Mouse (Mus musculus): ENCODE data around the gene Gm15127. TPM values are rescaled to one million over a fixed set of nuclear protein-coding genes. Genes with fewer than 3 reads are reported as not detected.
"Not testable (repeated sequence)": the region's sequence is repeated elsewhere in the genome, so short reads cannot be mapped to it uniquely, and the experiment has no call there.

Gene Gm15127
- not detected in 2 replicates for polyA plus RNA-seq (2015; fragmentation: Nextera tagmentation; extraction: Ambion mirVana)

DNA sequence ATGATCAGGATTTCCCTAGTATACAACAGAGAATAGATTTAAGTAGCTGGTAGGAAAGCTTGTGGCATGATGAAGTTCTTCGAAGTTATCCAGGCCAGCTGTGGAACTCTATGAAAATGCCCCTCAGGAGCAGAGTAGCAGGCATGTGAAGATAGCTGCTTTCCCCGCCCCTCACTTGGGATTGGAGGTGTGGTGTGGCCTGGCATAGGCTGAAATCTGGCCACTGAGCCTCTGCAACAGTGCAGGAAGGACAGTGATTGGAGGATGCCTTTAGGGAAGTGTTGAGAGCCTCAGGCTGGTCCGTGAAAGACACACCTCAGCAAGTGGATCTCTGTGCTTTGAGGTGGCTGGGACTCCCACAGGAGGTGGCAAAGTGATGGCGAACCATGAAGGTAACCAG lies at the start of gene Gm15127:
Gene Gm15127, plus strand, starts transcription at position 301 of the 400 bp plus-strand sequence.
- ATAC-seq (ENCODE audit: insufficient read depth, low FRiP score, low read depth); H3K4me1 ChIP-seq: not testable (repeated sequence)
- 54% methylated on average over 3 of the region's 4 CpGs for WGBS

DNA sequence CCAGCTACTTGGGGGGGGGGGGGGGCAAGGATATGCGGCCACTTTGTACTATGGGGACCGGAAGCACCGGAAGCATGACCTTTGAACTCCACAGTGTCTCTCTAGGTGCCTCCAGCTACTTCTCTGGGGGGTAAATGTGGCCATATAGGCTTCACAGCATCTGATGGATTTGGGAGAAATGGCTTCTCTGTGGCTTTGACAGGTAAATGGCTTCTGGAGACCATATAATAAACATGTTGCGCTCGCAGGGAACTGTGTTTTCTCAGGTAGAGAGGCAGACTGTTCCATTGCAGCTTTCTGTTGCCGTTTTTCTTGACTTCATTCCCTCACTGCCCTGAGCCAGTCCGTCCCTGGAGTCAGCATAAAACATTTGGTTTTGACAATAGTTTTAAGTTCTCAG lies 48.3 kb upstream of the Gm15127 start, which contains the start of gene Gm8334:
Gene Gm8334, minus strand, starts transcription at position 101 of the 400 bp plus-strand sequence.
- 87% methylated on average over 4 of the region's 7 CpGs for WGBS
- not testable (repeated sequence) for H3K4me1 ChIP-seq; H3K27me3 ChIP-seq (replicated peaks); H3K9me3 ChIP-seq; H3K27ac ChIP-seq; ATAC-seq (ENCODE audit: insufficient read depth, low FRiP score, low read depth); H3K9ac ChIP-seq; H3K36me3 ChIP-seq; H3K4me3 ChIP-seq (replicated peaks); H3K4me2 ChIP-seq

More for the DNA sequence above, at the start of gene Gm15127:
- not testable (repeated sequence) for H3K36me3 ChIP-seq; H3K4me3 ChIP-seq (replicated peaks); H3K9me3 ChIP-seq; H3K4me2 ChIP-seq; H3K9ac ChIP-seq; H3K27me3 ChIP-seq (replicated peaks); H3K27ac ChIP-seq

DNA sequence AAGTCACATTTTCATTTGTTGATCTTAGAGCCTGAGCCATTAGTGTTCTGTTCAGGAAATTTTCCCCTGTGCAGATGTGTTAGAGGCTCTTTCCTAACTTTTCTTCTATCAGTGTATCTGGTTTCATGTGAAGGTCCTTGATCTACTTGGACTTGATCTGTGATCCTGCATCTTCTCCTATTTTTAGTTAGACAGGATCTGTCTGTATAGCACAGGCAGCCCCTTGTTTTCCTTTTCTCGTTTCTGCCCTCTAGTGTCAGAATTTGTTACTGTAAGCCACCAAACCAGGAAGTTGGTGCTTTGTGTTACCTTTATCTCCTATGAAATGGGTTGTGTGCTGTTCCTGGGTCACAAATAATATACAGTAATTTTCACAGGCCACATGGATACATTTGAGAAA lies 12.9 kb downstream of the Gm15127 start:
- H3K4me3 ChIP-seq (replicated peaks); H3K36me3 ChIP-seq; H3K4me2 ChIP-seq; H3K9me3 ChIP-seq; H3K9ac ChIP-seq; H3K4me1 ChIP-seq; H3K27ac ChIP-seq; H3K27me3 ChIP-seq (replicated peaks); ATAC-seq (ENCODE audit: insufficient read depth, low FRiP score, low read depth): not testable (repeated sequence)
- 20% methylated on average over 1 of the region's 1 CpGs for WGBS

Other genes starting within 250 kb of the Gm15127 start
- not detected in 2 replicates for gene Gm15114, start 174.6 kb upstream of the Gm15127 start, polyA plus RNA-seq (2015; fragmentation: Nextera tagmentation; extraction: Ambion mirVana)
- gene Gm8334, start 48.4 kb upstream of the Gm15127 start, polyA plus RNA-seq (2015; fragmentation: Nextera tagmentation; extraction: Ambion mirVana) = not detected in 2 replicates
- gene Luzp4, start 194.0 kb downstream of the Gm15127 start, polyA plus RNA-seq (2015; fragmentation: Nextera tagmentation; extraction: Ambion mirVana) = not detected in 2 replicates